Mouse (Mus musculus) heart, postnatal 0 days (tissue): ENCODE measurements around the gene Fgfr2.

Source experiments
- CTCF ChIP-seq: IDR thresholded peaks from 2 replicates; pipeline ENCODE4 v1.5.1; 2016; ENCODE audit warnings: antibody characterized with exemption, control low read depth, low read depth
- EP300 ChIP-seq: IDR thresholded peaks from 2 replicates; pipeline ENCODE4 v1.6.1; 2016; ENCODE audit warnings: antibody characterized with exemption, low read depth

DNA sequence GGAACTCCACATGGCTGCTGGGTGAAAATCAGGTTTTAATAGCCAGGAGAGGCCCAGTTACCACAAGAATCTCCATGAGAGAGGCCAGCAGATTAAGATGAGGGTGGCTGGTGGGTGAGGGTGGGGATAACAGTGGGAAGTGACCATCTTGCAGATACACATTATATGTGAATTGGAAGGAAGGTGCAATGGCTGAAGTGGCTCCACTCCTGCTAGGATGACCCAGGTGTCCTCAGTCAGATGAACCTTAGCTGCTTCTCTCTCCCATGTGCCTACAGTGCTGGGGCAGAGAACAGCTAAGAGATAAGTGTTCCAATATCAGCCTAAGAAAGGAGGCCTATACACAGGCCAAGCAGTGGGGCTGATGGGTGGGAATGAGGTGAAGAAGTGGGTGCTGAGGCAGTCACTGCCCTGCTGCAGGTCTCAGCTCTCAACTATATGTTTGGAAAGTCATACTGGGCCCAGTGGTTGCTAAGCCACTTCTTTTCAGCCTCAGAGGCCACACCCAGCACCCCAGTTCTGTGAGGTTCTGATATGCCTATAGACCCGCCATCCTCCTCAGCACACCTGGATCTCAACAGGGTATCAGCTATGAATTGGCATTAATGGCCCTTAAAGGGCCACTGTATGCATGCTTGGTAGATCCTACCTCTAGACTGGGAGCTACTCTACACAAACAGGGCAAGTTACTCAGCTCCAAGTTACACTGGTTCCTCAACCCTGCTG lies 345.3 kb downstream of the Fgfr2 start:
- TF ChIP-seq EP300 (no peak), CTCF (no peak)
